Mouse (Mus musculus) stomach, postnatal 0 days (tissue): ENCODE data around the gene Gtpbp3.

Experiments
- CTCF ChIP-seq: IDR thresholded peaks from 2 replicates; pipeline ENCODE4 v1.5.1; 2016; ENCODE audit warnings: antibody characterized with exemption, low read depth, mild to moderate bottlenecking, moderate library complexity
- EP300 ChIP-seq: optimal IDR thresholded peaks from 2 replicates; pipeline ENCODE3; 2016; ENCODE audit warnings: antibody characterized with exemption

GRCm38 (mm10) chr8:71470146-71470912 lies 17.6 kb upstream of the Gtpbp3 start:
- TF ChIP-seq CTCF: no peak
- no peak for TF ChIP-seq EP300
